Mouse (Mus musculus): ENCODE measurements around the gene Gm11555. TPM values are rescaled to one million over a fixed set of nuclear protein-coding genes. Genes with fewer than 3 reads are reported as not detected.
"Not testable (repeated sequence)": the region's sequence is repeated elsewhere in the genome, so short reads cannot be mapped to it uniquely, and the experiment has no call there.

Gene Gm11555
- polyA plus RNA-seq, 1 experiment from 2014 or later = 1.2 TPM

- no peaks in the 10 kb centered on the region for H3K9me3 ChIP-seq (replicated peaks)
Observed at GRCm38 (mm10) chr11:99640926-99641325, 9.1 kb downstream of the Gm11555 start.

GRCm38 (mm10) chr11:99637086-99637485 is 12.9 kb downstream of the Gm11555 start:
- ATAC-seq (ENCODE audit: insufficient number of reproducible peaks, low FRiP score, low TSS enrichment, low read depth) = no peak; the same call in 1 of the 2 replicates
- Histone ChIP-seq H3K4me2 (replicated peaks) (no peak overlapping the region), H3K9ac (no peak overlapping the region), H3K27ac (replicated peaks) (no peak overlapping the region), H3K4me1 (peaks cover 3% of the 10 kb centered on the region; the same call in 1 of the 2 replicates), H3K36me3 (no peaks in the 10 kb centered on the region), H3K27me3 (no peaks in the 10 kb centered on the region), H3K9me3 (replicated peaks) (no peaks in the 10 kb centered on the region), H3K4me3 (replicated peaks) (no peak overlapping the region)
- 57% methylated on average over 1 of the region's 1 CpGs for WGBS

More at GRCm38 (mm10) chr11:99640926-99641325, 9.1 kb downstream of the Gm11555 start:
- Histone ChIP-seq H3K36me3 (no peaks in the 10 kb centered on the region), H3K4me3 (replicated peaks) (no peak overlapping the region), H3K9ac (no peak overlapping the region), H3K4me2 (replicated peaks) (no peak overlapping the region), H3K27me3 (no peaks in the 10 kb centered on the region), H3K4me1 (no peaks in the 10 kb centered on the region), H3K27ac (replicated peaks) (no peak overlapping the region)
- WGBS = 10% methylated on average over 1 of the region's 1 CpGs
- no peak for ATAC-seq (ENCODE audit: insufficient number of reproducible peaks, low FRiP score, low TSS enrichment, low read depth)

- Histone ChIP-seq H3K9me3 (replicated peaks) (no peaks in the 10 kb centered on the region), H3K9ac (no peak within 1 kb of the TSS), H3K27me3 (no peaks in the 10 kb centered on the region), H3K27ac (replicated peaks) (0 out of 2 replicates have a peak within 1 kb of the TSS, but pooled peaks have one; percentile 22), H3K36me3 (no peaks in the 10 kb centered on the region), H3K4me3 (replicated peaks) (no peak within 1 kb of the TSS), H3K4me1 (peaks cover 3% of the 10 kb centered on the region; the same call in 1 of the 2 replicates), H3K4me2 (replicated peaks) (0 out of 2 replicates have a peak within 1 kb of the TSS, but pooled peaks have one; percentile 15)
- 18% methylated on average over 8 of the region's 8 CpGs for WGBS
- ATAC-seq (ENCODE audit: insufficient number of reproducible peaks, low FRiP score, low TSS enrichment, low read depth) = no peak
Observed at GRCm38 (mm10) chr11:99634653-99635134, 15.3 kb downstream of the Gm11555 start, which contains the start of gene Krtap4-2. Gene Krtap4-2 (minus strand): TSS chr11:99635084.

GRCm38 (mm10) chr11:99633293-99633692 is 16.7 kb downstream of the Gm11555 start:
- no peak overlapping the region for H3K4me3 ChIP-seq (replicated peaks)
- H3K9me3 ChIP-seq (replicated peaks) = no peaks in the 10 kb centered on the region
- no peak overlapping the region for H3K9ac ChIP-seq
- 55% methylated on average over 2 of the region's 2 CpGs for WGBS
- H3K27ac ChIP-seq (replicated peaks) = no peak overlapping the region
- H3K4me2 ChIP-seq (replicated peaks) = no peak overlapping the region
- H3K36me3 ChIP-seq = no peaks in the 10 kb centered on the region
- ATAC-seq (ENCODE audit: insufficient number of reproducible peaks, low FRiP score, low TSS enrichment, low read depth) = no peak
- no peaks in the 10 kb centered on the region for H3K27me3 ChIP-seq
- peaks cover 3% of the 10 kb centered on the region; the same call in 1 of the 2 replicates for H3K4me1 ChIP-seq

GRCm38 (mm10) chr11:99630890-99631289 is 19.1 kb downstream of the Gm11555 start:
- no peak for ATAC-seq (ENCODE audit: insufficient number of reproducible peaks, low FRiP score, low TSS enrichment, low read depth)
- no peaks in the 10 kb centered on the region for H3K9me3 ChIP-seq (replicated peaks)
- WGBS = 59% methylated on average over 3 of the region's 3 CpGs

GRCm38 (mm10) chr11:99628138-99628537 is 21.9 kb downstream of the Gm11555 start, which contains the start of gene Krtap4-1:
Gene Krtap4-1 (minus strand): TSS chr11:99628238.
- WGBS = 69% methylated on average over 4 of the region's 4 CpGs
- Histone ChIP-seq H3K4me3 (replicated peaks) (no peak within 1 kb of the TSS), H3K27me3 (no peaks in the 10 kb centered on the region), H3K36me3 (no peaks in the 10 kb centered on the region), H3K9ac (no peak within 1 kb of the TSS), H3K27ac (replicated peaks) (no peak within 1 kb of the TSS), H3K4me2 (replicated peaks) (no peak within 1 kb of the TSS), H3K9me3 (replicated peaks) (no peaks in the 10 kb centered on the region), H3K4me1 (no peaks in the 10 kb centered on the region)
- no peak for ATAC-seq (ENCODE audit: insufficient number of reproducible peaks, low FRiP score, low TSS enrichment, low read depth)

More at GRCm38 (mm10) chr11:99630890-99631289, 19.1 kb downstream of the Gm11555 start:
- no peaks in the 10 kb centered on the region for H3K36me3 ChIP-seq
- no peaks in the 10 kb centered on the region for H3K27me3 ChIP-seq
- H3K4me3 ChIP-seq (replicated peaks) = no peak overlapping the region
- peaks cover 3% of the 10 kb centered on the region; the same call in 1 of the 2 replicates for H3K4me1 ChIP-seq
- H3K27ac ChIP-seq (replicated peaks) = no peak overlapping the region
- H3K4me2 ChIP-seq (replicated peaks) = no peak overlapping the region
- no peak overlapping the region for H3K9ac ChIP-seq

GRCm38 (mm10) chr11:99620335-99620734 is 29.7 kb downstream of the Gm11555 start, which contains the start of gene Gm11562:
Gene Gm11562 (minus strand): TSS chr11:99620435.
- Histone ChIP-seq H3K4me2 (replicated peaks) (no peak within 1 kb of the TSS), H3K9ac (no peak within 1 kb of the TSS)

GRCm38 (mm10) chr11:99614796-99615363 is 35.2 kb downstream of the Gm11555 start, which contains the start of gene Krtap2-4:
Gene Krtap2-4 (minus strand): TSS chr11:99614846.
- no peak for ATAC-seq (ENCODE audit: insufficient number of reproducible peaks, low FRiP score, low TSS enrichment, low read depth)
- Histone ChIP-seq H3K4me1 (no peaks in the 10 kb centered on the region), H3K27me3 (no peaks in the 10 kb centered on the region), H3K9ac (no peak within 1 kb of the TSS), H3K36me3 (no peaks in the 10 kb centered on the region), H3K9me3 (replicated peaks) (no peaks in the 10 kb centered on the region), H3K4me3 (replicated peaks) (no peak within 1 kb of the TSS), H3K27ac (replicated peaks) (no peak within 1 kb of the TSS), H3K4me2 (replicated peaks) (no peak within 1 kb of the TSS)
- WGBS = 64% methylated on average over 3 of the region's 3 CpGs

More at GRCm38 (mm10) chr11:99620335-99620734, 29.7 kb downstream of the Gm11555 start, which contains the start of gene Gm11562:
- Histone ChIP-seq H3K4me3 (replicated peaks) (no peak within 1 kb of the TSS), H3K27me3 (no peaks in the 10 kb centered on the region), H3K27ac (replicated peaks) (no peak within 1 kb of the TSS), H3K4me1 (no peaks in the 10 kb centered on the region), H3K9me3 (replicated peaks) (no peaks in the 10 kb centered on the region), H3K36me3 (no peaks in the 10 kb centered on the region)
- WGBS = 63% methylated on average over 2 of the region's 2 CpGs
- no peak for ATAC-seq (ENCODE audit: insufficient number of reproducible peaks, low FRiP score, low TSS enrichment, low read depth)

- WGBS = 64% methylated on average over 1 of the region's 2 CpGs
- not testable (repeated sequence) for H3K4me2 ChIP-seq (replicated peaks); H3K27ac ChIP-seq (replicated peaks); H3K9ac ChIP-seq; H3K4me3 ChIP-seq (replicated peaks); H3K9me3 ChIP-seq (replicated peaks); ATAC-seq (ENCODE audit: insufficient number of reproducible peaks, low FRiP score, low TSS enrichment, low read depth); H3K36me3 ChIP-seq; H3K27me3 ChIP-seq; H3K4me1 ChIP-seq
Observed at GRCm38 (mm10) chr11:99610089-99610488, 39.9 kb downstream of the Gm11555 start, which contains the start of gene Gm11937. Gene Gm11937 (minus strand): TSS chr11:99610189.

- Histone ChIP-seq H3K9ac (no peak overlapping the region), H3K36me3 (no peaks in the 10 kb centered on the region), H3K4me3 (replicated peaks) (no peak overlapping the region), H3K9me3 (replicated peaks) (no peaks in the 10 kb centered on the region), H3K27ac (replicated peaks) (no peak overlapping the region), H3K4me1 (no peaks in the 10 kb centered on the region), H3K4me2 (replicated peaks) (no peak overlapping the region), H3K27me3 (no peaks in the 10 kb centered on the region)
- ATAC-seq (ENCODE audit: insufficient number of reproducible peaks, low FRiP score, low TSS enrichment, low read depth) = no peak
- 52% methylated on average over 1 of the region's 1 CpGs for WGBS
Observed at GRCm38 (mm10) chr11:99609126-99609525, 40.9 kb downstream of the Gm11555 start.

- H3K9ac ChIP-seq; H3K36me3 ChIP-seq; H3K27me3 ChIP-seq; ATAC-seq (ENCODE audit: insufficient number of reproducible peaks, low FRiP score, low TSS enrichment, low read depth); H3K4me2 ChIP-seq (replicated peaks); H3K4me3 ChIP-seq (replicated peaks); H3K9me3 ChIP-seq (replicated peaks); H3K4me1 ChIP-seq; H3K27ac ChIP-seq (replicated peaks): not testable (repeated sequence)
- 76% methylated on average over 1 of the region's 1 CpGs for WGBS
Observed at GRCm38 (mm10) chr11:99603208-99603607, 46.8 kb downstream of the Gm11555 start, which contains the start of gene Gm11938. Gene Gm11938 (minus strand): TSS chr11:99603308.
